In genomic region chr7:40884855-40885489, GRCm38 (mm10) we compare ENCODE assay signal across 8 mouse cellular contexts. TPM values are rescaled to one million over a fixed set of nuclear protein-coding genes. Genes with fewer than 3 reads are reported as not detected.
DNase-seq lines count a peak whose midpoint lies in the region; ATAC-seq lines count a peak whose summit lies in the region.

No protein-coding gene starts in this region.

- no peak overlapping the region for H3K4me3 ChIP-seq in embryonic facial prominence, embryonic 10.5 days
- no peak overlapping the region for H3K4me3 ChIP-seq in neural tube, embryonic 15.5 days (replicated peaks)

- H3K36me3 ChIP-seq in embryonic facial prominence, embryonic 10.5 days (replicated peaks) = no peaks in the 10 kb centered on the region
- H3K36me3 ChIP-seq in neural tube, embryonic 15.5 days = no peaks in the 10 kb centered on the region

- no peak overlapping the region for H3K27ac ChIP-seq in embryonic facial prominence, embryonic 10.5 days (replicated peaks)
- H3K27ac ChIP-seq in neural tube, embryonic 15.5 days (replicated peaks) = no peak overlapping the region

- intact Hi-C loops in heart, postnatal 14 days (cut with DNase I) = no loop called here

- WGBS in embryonic facial prominence, embryonic 10.5 days = 44% methylated on average over 8 of the region's 8 CpGs
- 50% methylated on average over 8 of the region's 8 CpGs for WGBS in neural tube, embryonic 15.5 days

- 0 out of 2 replicates have a peak, but pooled peaks have one; percentile 56 for ATAC-seq in neural tube, embryonic 15.5 days (ENCODE audit: low FRiP score)
- no peak for ATAC-seq in megakaryocyte, adult 5-6 weeks (ENCODE audit: poor library complexity, severe bottlenecking)

- no peaks in the 10 kb centered on the region for H3K9me3 ChIP-seq in embryonic facial prominence, embryonic 10.5 days
- H3K9me3 ChIP-seq in neural tube, embryonic 15.5 days (replicated peaks) = no peaks in the 10 kb centered on the region

- peak; percentile 65 for DNase-seq in layer of hippocampus, adult 11-12 months (ENCODE audit: low spot score)
- no peak for DNase-seq in layer of hippocampus, adult 9-10 months (ENCODE audit: low spot score)
- peak; percentile 10 for DNase-seq in embryonic facial prominence, embryonic 10.5 days (ENCODE audit: low spot score)
- DNase-seq in kidney, postnatal 10 days = peak; percentile 59
- DNase-seq in embryo, embryonic 11 days = no peak
- no peak for DNase-seq in heart, postnatal 14 days

- no peak overlapping the region for H3K9ac ChIP-seq in neural tube, embryonic 15.5 days (replicated peaks)

- H3K4me2 ChIP-seq in neural tube, embryonic 15.5 days = no peak overlapping the region

- no peaks in the 10 kb centered on the region for H3K27me3 ChIP-seq in embryonic facial prominence, embryonic 10.5 days (replicated peaks; ENCODE audit: low read depth, poor library complexity, severe bottlenecking)
- H3K27me3 ChIP-seq in neural tube, embryonic 15.5 days (replicated peaks) = no peaks in the 10 kb centered on the region

- H3K4me1 ChIP-seq in embryonic facial prominence, embryonic 10.5 days = peaks cover 7% of the 10 kb centered on the region; the same call in 1 of the 2 replicates
- H3K4me1 ChIP-seq in neural tube, embryonic 15.5 days = 0 out of 2 replicates have a peak, but pooled peaks cover 7% of the 10 kb centered on the region

RNA-seq across cellular contexts. Expression of gene Vstm2b, which starts 13.2 kb away (rescaled TPM):
- 5.4 and 6.0 TPM in 2 replicates for polyA plus RNA-seq in embryonic facial prominence, embryonic 10.5 days (2016; fragmentation: Nextera tagmentation; extraction: Ambion mirVana)
- 27.2 and 38.3 TPM in 2 replicates for polyA plus RNA-seq in neural tube, embryonic 15.5 days (2015; fragmentation: Nextera tagmentation; extraction: Ambion mirVana)
- total RNA-seq in megakaryocyte, adult 5-6 weeks (2015) = not detected in 2 replicates
- total RNA-seq in megakaryocyte, adult 5-6 weeks (2017) = not detected in 2 replicates
- under 1 TPM; 0.14 to 0.17 TPM for total RNA-seq in heart, postnatal 14 days (2021)

Comparison
In these comparisons a context has a peak if more than half of its experiments do, and no peak if none do; other contexts are left out.
1. DNase-seq: peak in layer of hippocampus, adult 11-12 months (single experiment), embryonic facial prominence, embryonic 10.5 days (single experiment) and kidney, postnatal 10 days (single experiment); none in layer of hippocampus, adult 9-10 months (single experiment), embryo, embryonic 11 days (single experiment) and heart, postnatal 14 days (0 of 2).